Mouse (Mus musculus) heart, embryonic 12.5 days (tissue): ENCODE results near the gene Ptprq. TPM values are rescaled to one million over a fixed set of nuclear protein-coding genes. Genes with fewer than 3 reads are reported as not detected.
A peak's percentile ranks its signal among the peaks of the same experiment; 100 is the strongest.

Experiments
- ATAC-seq: fragments of 200-750 bp; cut with Nextera tagmentation; 2 replicates; pipeline ENCODE4 v1.8.0; 2017; ENCODE audit warnings: moderate TSS enrichment, moderate library complexity; ENCODE audit not compliant: insufficient number of reproducible peaks, low FRiP score
- H3K27ac ChIP-seq: fragments of 300-500 bp; sonication (generic); 2 replicates; pipeline ENCODE4 v1.5.1; 2016; ENCODE audit warnings: mild to moderate bottlenecking, moderate library complexity; ENCODE audit not compliant: poor library complexity, severe bottlenecking
- H3K27me3 ChIP-seq: fragments of 300-500 bp; sonication (generic); replicated peaks from 2 replicates; pipeline ENCODE4 v1.6.1; 2016; ENCODE audit warnings: mild to moderate bottlenecking, moderate library complexity
- H3K36me3 ChIP-seq: fragments of 300-500 bp; sonication (generic); 2 replicates; pipeline ENCODE4 v1.6.1; 2016; ENCODE audit warnings: mild to moderate bottlenecking, moderate library complexity
- H3K4me1 ChIP-seq: fragments of 300-500 bp; sonication (generic); replicated peaks from 2 replicates; pipeline ENCODE4 v1.6.1; 2016; ENCODE audit warnings: mild to moderate bottlenecking
- H3K4me2 ChIP-seq: fragments of 300-500 bp; sonication (generic); 2 replicates; pipeline ENCODE4 v1.6.1; 2016; ENCODE audit warnings: mild to moderate bottlenecking, moderate library complexity
- H3K4me3 ChIP-seq: fragments of 300-500 bp; sonication (generic); 2 replicates; pipeline ENCODE4 v1.5.1; 2016; ENCODE audit warnings: mild to moderate bottlenecking
- H3K9ac ChIP-seq: fragments of 300-500 bp; sonication (generic); 2 replicates; pipeline ENCODE4 v1.6.1; 2016; ENCODE audit warnings: mild to moderate bottlenecking, moderate library complexity
- H3K9me3 ChIP-seq: fragments of 300-500 bp; sonication (generic); replicated peaks from 2 replicates; pipeline ENCODE4 v1.6.1; 2016; ENCODE audit warnings: mild to moderate bottlenecking, moderate library complexity
- WGBS: fragments of 180-500 bp; shearing (Covaris S2); methylation state at CpG from one replicate; pipeline ENCODE4 v1.1.7; 2016; 5-methylcytosine and 5-hydroxymethylcytosine counted together
- polyA plus RNA-seq: library from polyadenylated mRNA; unstranded; fragments of >200 nt; fragmentation: Nextera tagmentation; extraction: Ambion mirVana; gene quantifications from 2 replicates; pipeline ENCODE4 v1.2.1, GENCODE M21; 2016

Ptprq gene
- polyA plus RNA-seq, 1 experiment from 2014 or later, result 0.11 TPM

- no peak overlapping the region for H3K9ac ChIP-seq
- 78% methylated on average over 2 of the region's 2 CpGs for WGBS
- no peak overlapping the region for H3K27ac ChIP-seq
- H3K27me3 ChIP-seq, result no peaks in the 10 kb centered on the region
- ATAC-seq, result no peak
- H3K9me3 ChIP-seq, result no peaks in the 10 kb centered on the region
- H3K36me3 ChIP-seq, result no peaks in the 10 kb centered on the region
- H3K4me1 ChIP-seq, result no peaks in the 10 kb centered on the region
- no peak overlapping the region for H3K4me3 ChIP-seq
- H3K4me2 ChIP-seq, result no peak overlapping the region
Measured at GRCm38 (mm10) chr10:107649687-107650086, 70.2 kb downstream of the Ptprq start.

GRCm38 (mm10) chr10:107628104-107628503 is 91.7 kb downstream of the Ptprq start:
- WGBS, result 61% methylated on average over 3 of the region's 3 CpGs
- Histone ChIP-seq H3K4me2 (no peak overlapping the region), H3K27me3 (no peaks in the 10 kb centered on the region), H3K9me3 (no peaks in the 10 kb centered on the region), H3K36me3 (no peaks in the 10 kb centered on the region), H3K4me1 (no peaks in the 10 kb centered on the region), H3K27ac (no peak overlapping the region), H3K4me3 (no peak overlapping the region), H3K9ac (no peak overlapping the region)
- no peak for ATAC-seq

- H3K4me2 ChIP-seq, result no peak overlapping the region
- no peaks in the 10 kb centered on the region for H3K27me3 ChIP-seq
- no peak overlapping the region for H3K4me3 ChIP-seq
- no peaks in the 10 kb centered on the region for H3K36me3 ChIP-seq
- H3K9me3 ChIP-seq, result no peaks in the 10 kb centered on the region
- no peaks in the 10 kb centered on the region for H3K4me1 ChIP-seq
- 86% methylated on average over 1 of the region's 1 CpGs for WGBS
- H3K9ac ChIP-seq, result no peak overlapping the region
- no peak overlapping the region for H3K27ac ChIP-seq
- no peak for ATAC-seq
Measured at GRCm38 (mm10) chr10:107626648-107627047, 93.2 kb downstream of the Ptprq start.

DNA sequence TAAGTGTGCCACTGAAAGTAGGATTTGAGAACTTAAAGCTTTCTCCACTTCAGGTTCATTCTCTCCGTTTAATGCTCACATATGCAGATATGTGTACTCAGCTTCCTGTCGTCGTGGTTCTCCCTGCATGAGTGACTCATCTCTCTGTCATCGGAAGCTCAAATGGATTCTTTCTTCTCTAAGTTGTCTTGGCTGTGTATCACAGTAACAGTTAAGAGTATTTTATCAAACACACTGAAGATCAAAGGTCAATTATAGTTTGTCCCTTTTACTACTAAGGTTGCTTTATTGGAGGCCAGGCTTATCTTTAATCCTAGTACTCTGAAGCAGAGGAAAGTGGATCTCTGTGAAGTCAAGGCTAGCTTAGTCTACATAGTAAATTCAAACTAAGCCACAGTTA is 95.6 kb downstream of the Ptprq start:
- Histone ChIP-seq H3K4me1 (no peaks in the 10 kb centered on the region), H3K36me3 (no peaks in the 10 kb centered on the region), H3K9ac (no peak overlapping the region), H3K27me3 (no peaks in the 10 kb centered on the region), H3K9me3 (no peaks in the 10 kb centered on the region), H3K4me2 (no peak overlapping the region), H3K4me3 (no peak overlapping the region), H3K27ac (no peak overlapping the region)
- no peak for ATAC-seq
- WGBS, result 59% methylated on average over 4 of the region's 4 CpGs

DNA sequence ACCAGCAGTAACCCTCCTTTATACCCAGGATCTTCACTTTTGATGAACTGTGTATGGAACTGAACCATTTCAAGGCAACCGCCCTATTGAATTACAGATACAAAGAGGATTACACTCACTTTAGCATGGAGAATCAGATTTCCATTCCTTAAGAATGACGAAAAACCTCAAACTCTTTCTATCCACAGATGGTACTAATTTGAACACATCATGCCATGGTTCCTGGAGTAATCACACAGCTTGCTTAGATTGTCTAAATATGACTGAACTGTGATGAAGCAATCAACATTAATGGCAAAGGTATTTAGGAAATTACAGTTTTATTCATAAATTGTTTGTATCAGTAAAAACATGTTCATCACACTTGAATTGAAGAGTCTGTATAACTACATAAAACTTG is 104.4 kb downstream of the Ptprq start:
- Histone ChIP-seq H3K4me3 (no peak overlapping the region), H3K9me3 (no peaks in the 10 kb centered on the region), H3K4me1 (no peaks in the 10 kb centered on the region), H3K36me3 (no peaks in the 10 kb centered on the region), H3K9ac (no peak overlapping the region), H3K27ac (no peak overlapping the region), H3K27me3 (no peaks in the 10 kb centered on the region), H3K4me2 (no peak overlapping the region)
- ATAC-seq, result no peak
- WGBS, result 80% methylated on average over 2 of the region's 2 CpGs

DNA sequence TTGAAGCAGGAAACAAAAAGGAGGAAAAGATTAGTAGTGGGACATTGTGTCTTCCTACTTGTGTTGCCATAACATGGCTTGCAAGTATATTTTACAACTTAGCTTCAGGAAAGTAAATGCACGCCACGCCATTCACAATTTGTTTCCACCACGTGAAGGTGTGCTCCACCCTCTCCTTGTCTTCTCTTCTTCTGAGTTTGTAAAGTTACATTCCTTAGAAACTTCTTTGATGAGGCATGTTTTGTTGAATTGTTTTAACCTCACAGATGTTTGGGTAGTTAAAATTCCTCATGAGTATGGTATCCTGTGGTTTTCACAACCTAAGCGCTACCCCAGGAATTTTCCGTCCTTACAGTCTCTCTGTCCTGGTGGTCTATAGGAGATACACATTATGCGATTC is 118.5 kb downstream of the Ptprq start:
- no peak overlapping the region for H3K4me3 ChIP-seq
- ATAC-seq, result no peak
- H3K4me1 ChIP-seq, result no peaks in the 10 kb centered on the region
- H3K9me3 ChIP-seq, result no peaks in the 10 kb centered on the region
- no peak overlapping the region for H3K9ac ChIP-seq
- no peak overlapping the region for H3K27ac ChIP-seq
- no peak overlapping the region for H3K4me2 ChIP-seq
- no peaks in the 10 kb centered on the region for H3K36me3 ChIP-seq
- H3K27me3 ChIP-seq, result no peaks in the 10 kb centered on the region
- WGBS, result 84% methylated on average over 6 of the region's 6 CpGs

- H3K4me3 ChIP-seq, result no peak overlapping the region
- no peaks in the 10 kb centered on the region for H3K4me1 ChIP-seq
- no peaks in the 10 kb centered on the region for H3K27me3 ChIP-seq
- no peak overlapping the region for H3K4me2 ChIP-seq
- no peaks in the 10 kb centered on the region for H3K9me3 ChIP-seq
- H3K36me3 ChIP-seq, result no peaks in the 10 kb centered on the region
- H3K27ac ChIP-seq, result no peak overlapping the region
- 81% methylated on average over 5 of the region's 5 CpGs for WGBS
- ATAC-seq, result no peak
- no peak overlapping the region for H3K9ac ChIP-seq
Measured at GRCm38 (mm10) chr10:107583360-107583759, 136.5 kb downstream of the Ptprq start.

- WGBS, result 65% methylated on average over 3 of the region's 3 CpGs
- Histone ChIP-seq H3K4me3 (no peak overlapping the region), H3K36me3 (no peaks in the 10 kb centered on the region), H3K27ac (no peak overlapping the region), H3K4me1 (no peaks in the 10 kb centered on the region), H3K9me3 (no peaks in the 10 kb centered on the region), H3K9ac (no peak overlapping the region), H3K4me2 (no peak overlapping the region), H3K27me3 (no peaks in the 10 kb centered on the region)
- no peak for ATAC-seq
Measured at GRCm38 (mm10) chr10:107569044-107569443, 150.8 kb downstream of the Ptprq start.

DNA sequence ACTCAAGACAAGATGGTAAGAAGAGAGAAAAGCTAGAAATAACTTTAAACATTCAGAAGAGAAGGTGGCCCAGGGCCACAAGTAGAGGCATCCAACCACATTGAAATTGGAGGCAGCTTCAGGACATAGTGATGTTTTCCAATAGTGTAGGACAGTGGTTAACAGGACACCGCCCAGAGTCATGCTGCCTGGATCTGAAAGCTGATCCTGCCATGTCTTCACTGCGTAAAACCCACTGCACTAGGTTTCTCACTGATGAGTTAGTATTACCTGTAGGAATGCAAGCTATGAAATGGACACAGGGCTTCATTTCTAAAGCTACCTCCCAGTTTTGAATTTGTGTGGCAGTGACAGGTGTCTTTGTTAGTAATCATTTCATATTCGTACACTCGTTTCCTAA is 151.6 kb downstream of the Ptprq start:
- no peak for ATAC-seq
- 89% methylated on average over 4 of the region's 4 CpGs for WGBS
- no peaks in the 10 kb centered on the region for H3K9me3 ChIP-seq

GRCm38 (mm10) chr10:107562875-107563274 is 157.0 kb downstream of the Ptprq start:
- ATAC-seq, result no peak
- H3K27ac ChIP-seq, result no peak overlapping the region
- H3K9ac ChIP-seq, result no peak overlapping the region
- no peaks in the 10 kb centered on the region for H3K4me1 ChIP-seq
- no peaks in the 10 kb centered on the region for H3K27me3 ChIP-seq
- no peak overlapping the region for H3K4me3 ChIP-seq
- no peaks in the 10 kb centered on the region for H3K36me3 ChIP-seq
- peak overlapping the region; percentile 21; the same call in 1 of the 2 replicates for H3K4me2 ChIP-seq
- no peaks in the 10 kb centered on the region for H3K9me3 ChIP-seq
- 38% methylated on average over 13 of the region's 13 CpGs for WGBS

More for the DNA sequence above, 151.6 kb downstream of the Ptprq start:
- Histone ChIP-seq H3K9ac (no peak overlapping the region), H3K27me3 (no peaks in the 10 kb centered on the region), H3K4me1 (no peaks in the 10 kb centered on the region), H3K36me3 (no peaks in the 10 kb centered on the region), H3K4me3 (no peak overlapping the region), H3K27ac (no peak overlapping the region), H3K4me2 (no peak overlapping the region)

DNA sequence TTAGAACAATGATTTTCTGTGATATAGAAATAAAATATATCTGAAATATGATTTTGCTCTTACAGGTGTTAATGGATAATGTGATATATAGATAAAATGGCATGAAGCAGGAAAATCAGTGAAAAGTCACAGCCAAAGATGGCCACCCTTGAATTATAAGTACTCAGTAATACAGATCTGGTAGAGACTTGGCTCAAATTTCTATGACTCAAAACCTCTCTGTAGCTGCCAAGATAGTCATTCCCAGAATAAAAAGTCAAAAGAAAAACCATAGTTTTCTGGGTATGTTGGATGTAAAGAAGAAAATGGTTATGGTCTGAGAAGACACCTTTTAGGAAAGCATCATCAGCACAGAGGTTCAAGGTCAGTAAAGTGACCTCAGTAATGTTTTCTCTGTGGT is 159.0 kb downstream of the Ptprq start:
- Histone ChIP-seq H3K27me3 (no peaks in the 10 kb centered on the region), H3K36me3 (no peaks in the 10 kb centered on the region), H3K9ac (no peak overlapping the region), H3K27ac (no peak overlapping the region), H3K9me3 (no peaks in the 10 kb centered on the region), H3K4me1 (no peaks in the 10 kb centered on the region), H3K4me2 (no peak overlapping the region), H3K4me3 (no peak overlapping the region)
- no peak for ATAC-seq

GRCm38 (mm10) chr10:107543026-107543425 is 176.8 kb downstream of the Ptprq start:
- no peak overlapping the region for H3K27ac ChIP-seq

More at GRCm38 (mm10) chr10:107543026-107543425, 176.8 kb downstream of the Ptprq start:
- Histone ChIP-seq H3K4me3 (no peak overlapping the region), H3K9me3 (no peaks in the 10 kb centered on the region), H3K27me3 (no peaks in the 10 kb centered on the region), H3K4me2 (no peak overlapping the region), H3K36me3 (no peaks in the 10 kb centered on the region), H3K4me1 (no peaks in the 10 kb centered on the region), H3K9ac (no peak overlapping the region)
- WGBS, result 57% methylated on average over 1 of the region's 1 CpGs
- no peak for ATAC-seq
